Comparison of ENCODE assay signal across 15 mouse cellular contexts in the genomic region with DNA sequence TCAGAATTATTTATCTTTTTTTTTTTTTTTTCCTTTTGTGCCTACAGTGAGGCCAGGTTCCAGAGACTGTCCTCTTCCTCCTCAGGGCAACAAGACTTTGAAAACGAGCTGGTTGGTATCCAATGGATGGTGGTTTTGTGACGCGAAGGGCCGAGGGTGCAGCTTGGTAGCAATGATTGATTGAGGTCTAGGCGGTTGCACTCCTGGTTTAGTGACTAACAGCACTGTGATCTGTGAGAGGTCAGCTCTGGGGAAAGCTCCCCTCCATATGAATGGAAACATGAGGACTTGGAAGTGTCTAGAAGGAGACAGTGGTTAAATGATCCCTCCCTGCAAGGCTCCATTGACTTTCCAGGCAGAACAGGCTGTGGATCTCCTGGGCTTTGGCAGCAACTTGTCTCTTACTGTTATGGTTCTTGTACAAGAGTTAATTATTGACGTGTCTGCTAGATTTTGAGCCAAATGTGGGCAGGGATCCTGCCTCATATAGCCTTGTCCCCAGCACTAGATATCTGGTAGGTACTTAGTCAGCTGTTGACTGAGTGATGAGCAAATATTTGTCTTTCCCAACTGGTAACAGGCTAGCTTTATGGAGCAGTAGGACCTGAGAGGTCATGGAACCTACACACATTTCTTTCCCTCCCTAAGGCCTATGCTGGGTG. TPM values are rescaled to one million over a fixed set of nuclear protein-coding genes. Genes with fewer than 3 reads are reported as not detected.
DNase-seq lines count a peak whose midpoint lies in the region; ATAC-seq and TF ChIP-seq lines count a peak whose summit lies in the region.
"Had no signal": no experiment of that assay in that cellular context is flagged by ENCODE, and none has a peak within 500 bp of the region (broad histone marks: within the 10 kb centered on the region; RNA-seq: fewer than 3 reads in every experiment).

No protein-coding gene starts in this region.

- no peak overlapping the region for H3K4me3 ChIP-seq in intestine, embryonic 16.5 days (ENCODE audit: low read length)
- H3K4me3 ChIP-seq in liver, embryonic 15.5 days (replicated peaks), result no peak overlapping the region
- H3K4me3 ChIP-seq in stomach, embryonic 14.5 days (ENCODE audit: low read depth, low read length), result no peak overlapping the region
- no peak overlapping the region for H3K4me3 ChIP-seq in hindbrain, postnatal 0 days (ENCODE audit: low read length)
- H3K4me3 ChIP-seq: embryonic facial prominence, embryonic 12.5 days; forebrain, embryonic 10.5 days; midbrain, embryonic 12.5 days had no signal

- H3K36me3 ChIP-seq in intestine, embryonic 16.5 days (ENCODE audit: control insufficient read depth, insufficient read depth, low read length), result peaks cover 9% of the 10 kb centered on the region; the same call in 1 of the 2 replicates
- peaks cover 72% of the 10 kb centered on the region for H3K36me3 ChIP-seq in liver, embryonic 15.5 days (replicated peaks)
- H3K36me3 ChIP-seq in stomach, embryonic 14.5 days (ENCODE audit: control insufficient read depth, insufficient read depth, low read length), result peaks cover 22% of the 10 kb centered on the region; the same call in 1 of the 2 replicates
- H3K36me3 ChIP-seq in hindbrain, postnatal 0 days (ENCODE audit: insufficient read depth, low read length), result no peaks in the 10 kb centered on the region
- H3K36me3 ChIP-seq: forebrain, embryonic 10.5 days; midbrain, embryonic 12.5 days had no signal

- ATAC-seq in intestine, embryonic 16.5 days, result peak; percentile 92
- peak; percentile 77 for ATAC-seq in liver, embryonic 15.5 days (ENCODE audit: insufficient read depth)
- ATAC-seq in stomach, embryonic 14.5 days (ENCODE audit: insufficient number of reproducible peaks, insufficient read depth, low FRiP score, low read depth), result peak; percentile 91
- ATAC-seq in hindbrain, postnatal 0 days, result no peak

- H3K4me1 ChIP-seq in intestine, embryonic 16.5 days (ENCODE audit: control insufficient read depth, insufficient read depth, low read length), result 0 out of 2 replicates have a peak, but pooled peaks cover 6% of the 10 kb centered on the region
- H3K4me1 ChIP-seq in liver, embryonic 15.5 days (replicated peaks), result peaks cover 13% of the 10 kb centered on the region
- H3K4me1 ChIP-seq in stomach, embryonic 14.5 days (ENCODE audit: control insufficient read depth, insufficient read depth, low read length), result no peaks in the 10 kb centered on the region
- H3K4me1 ChIP-seq in hindbrain, postnatal 0 days (ENCODE audit: insufficient read depth, low read length), result no peaks in the 10 kb centered on the region
- H3K4me1 ChIP-seq: midbrain, embryonic 12.5 days had no signal

- WGBS in intestine, embryonic 16.5 days, result 47% methylated on average over 6 of the region's 6 CpGs
- 65% methylated on average over 6 of the region's 6 CpGs for WGBS in liver, embryonic 15.5 days (ENCODE audit: insufficient replicate concordance)
- WGBS in stomach, embryonic 14.5 days, result 41% methylated on average over 6 of the region's 6 CpGs
- 78% methylated on average over 6 of the region's 6 CpGs for WGBS in hindbrain, postnatal 0 days

- no peak overlapping the region for H3K9ac ChIP-seq in intestine, embryonic 16.5 days (ENCODE audit: low read depth, low read length)
- no peak overlapping the region for H3K9ac ChIP-seq in liver, embryonic 15.5 days
- H3K9ac ChIP-seq in stomach, embryonic 14.5 days (replicated peaks; ENCODE audit: low read depth, low read length), result no peak overlapping the region
- no peak overlapping the region for H3K9ac ChIP-seq in hindbrain, postnatal 0 days (replicated peaks; ENCODE audit: low read length)
- H3K9ac ChIP-seq: embryonic facial prominence, embryonic 12.5 days; hindbrain, embryonic 14.5 days; midbrain, embryonic 12.5 days had no signal

- DNase-seq in kidney, adult 8-10 months, result peak; percentile 48 to 79
- DNase-seq in kidney, postnatal 10 days, result no peak
- no peak for DNase-seq in frontal cortex, adult 2 months (ENCODE audit: extremely low spot score in 1 of 2, low spot score in 1 of 2)
- DNase-seq in hindbrain, postnatal 0 days (ENCODE audit: low spot score), result no peak
- DNase-seq in right cerebral cortex, adult 2 months (ENCODE audit: low spot score in 2 of 2), result no peak
- DNase-seq: cerebellum, postnatal 25 days; heart, adult 18-20 months had no signal

- TF ChIP-seq CTCF in hindbrain, postnatal 0 days (IDR thresholded peaks at IDR 0.05; ENCODE audit: low read depth), result no peak

- no peaks in the 10 kb centered on the region for H3K27me3 ChIP-seq in intestine, embryonic 16.5 days (replicated peaks; ENCODE audit: control insufficient read depth, insufficient read depth, low read length)
- H3K27me3 ChIP-seq in liver, embryonic 15.5 days, result no peaks in the 10 kb centered on the region
- no peaks in the 10 kb centered on the region for H3K27me3 ChIP-seq in stomach, embryonic 14.5 days (ENCODE audit: control insufficient read depth, insufficient read depth, low read length)
- H3K27me3 ChIP-seq in hindbrain, postnatal 0 days (ENCODE audit: insufficient read depth, low read length), result no peaks in the 10 kb centered on the region
- H3K27me3 ChIP-seq: embryonic facial prominence, embryonic 12.5 days; midbrain, embryonic 12.5 days had no signal

- H3K27ac ChIP-seq in intestine, embryonic 16.5 days (ENCODE audit: low read length), result peak overlapping the region; percentile 51
- 0 out of 2 replicates have a peak overlapping the region, but pooled peaks have one; percentile 9 for H3K27ac ChIP-seq in liver, embryonic 15.5 days (replicated peaks)
- H3K27ac ChIP-seq in stomach, embryonic 14.5 days (ENCODE audit: low read length), result peak overlapping the region; percentile 71
- H3K27ac ChIP-seq in hindbrain, postnatal 0 days, result no peak overlapping the region
- H3K27ac ChIP-seq: embryonic facial prominence, embryonic 12.5 days; forebrain, embryonic 10.5 days; hindbrain, embryonic 14.5 days; midbrain, embryonic 12.5 days had no signal

- H3K4me2 ChIP-seq in intestine, embryonic 16.5 days (ENCODE audit: low read depth, low read length), result no peak overlapping the region
- H3K4me2 ChIP-seq in liver, embryonic 15.5 days, result no peak overlapping the region
- no peak overlapping the region for H3K4me2 ChIP-seq in stomach, embryonic 14.5 days (replicated peaks; ENCODE audit: low read depth, low read length)
- no peak overlapping the region for H3K4me2 ChIP-seq in hindbrain, postnatal 0 days (ENCODE audit: low read depth, low read length)
- H3K4me2 ChIP-seq: embryonic facial prominence, embryonic 12.5 days; hindbrain, embryonic 14.5 days; midbrain, embryonic 12.5 days had no signal

- H3K9me3 ChIP-seq in intestine, embryonic 16.5 days (ENCODE audit: control insufficient read depth, low read length), result no peaks in the 10 kb centered on the region
- H3K9me3 ChIP-seq in liver, embryonic 15.5 days (replicated peaks), result no peaks in the 10 kb centered on the region
- no peaks in the 10 kb centered on the region for H3K9me3 ChIP-seq in stomach, embryonic 14.5 days (ENCODE audit: control insufficient read depth, low read depth, low read length)
- no peaks in the 10 kb centered on the region for H3K9me3 ChIP-seq in hindbrain, postnatal 0 days (ENCODE audit: low read length)
- H3K9me3 ChIP-seq: embryonic facial prominence, embryonic 12.5 days; forebrain, embryonic 10.5 days; midbrain, embryonic 12.5 days had no signal

RNA-seq across cellular contexts. Expression of gene Tmem63a, which starts 10.1 kb away (rescaled TPM):
- polyA plus RNA-seq in intestine, embryonic 16.5 days (2015; fragmentation: Nextera tagmentation; extraction: Ambion mirVana), result 14.9 and 16.2 TPM in 2 replicates
- polyA plus RNA-seq in liver, embryonic 15.5 days (2015; fragmentation: Nextera tagmentation; extraction: Ambion mirVana), result 8.0 and 9.3 TPM in 2 replicates
- polyA plus RNA-seq in stomach, embryonic 14.5 days (2014; fragmentation: Nextera tagmentation; extraction: Ambion mirVana), result 14.8 and 17.9 TPM in 2 replicates
- polyA plus RNA-seq in frontal cortex, adult 2 months (2012; rRNA removed), result 29.6 and 30.2 TPM in 2 replicates
- total RNA-seq in hindbrain, postnatal 0 days (2014; rRNA removed), result 2.9 and 5.4 TPM in 2 replicates
- 2.5 and 3.0 TPM in 2 replicates for polyA plus RNA-seq in hindbrain, postnatal 0 days (2015; fragmentation: Nextera tagmentation; extraction: Ambion mirVana)

RNA-seq across cellular contexts. Expression of gene Lefty1, which starts 17.4 kb away (rescaled TPM):
- 1.8 and 2.0 TPM in 2 replicates for polyA plus RNA-seq in intestine, embryonic 16.5 days (2015; fragmentation: Nextera tagmentation; extraction: Ambion mirVana)
- polyA plus RNA-seq in liver, embryonic 15.5 days (2015; fragmentation: Nextera tagmentation; extraction: Ambion mirVana), result 4.8 and 5.2 TPM in 2 replicates
- 1.8 and 3.6 TPM in 2 replicates for polyA plus RNA-seq in stomach, embryonic 14.5 days (2014; fragmentation: Nextera tagmentation; extraction: Ambion mirVana)
- 1.8 and 4.3 TPM in 2 replicates for polyA plus RNA-seq in frontal cortex, adult 2 months (2012; rRNA removed)
- total RNA-seq in hindbrain, postnatal 0 days (2014; rRNA removed), result not detected in 2 replicates
- 0.29 and 0.42 TPM in 2 replicates for polyA plus RNA-seq in hindbrain, postnatal 0 days (2015; fragmentation: Nextera tagmentation; extraction: Ambion mirVana)

RNA-seq across cellular contexts. Expression of gene Pycr2, which starts 48.1 kb away (rescaled TPM):
- 63.8 and 73.2 TPM in 2 replicates for polyA plus RNA-seq in intestine, embryonic 16.5 days (2015; fragmentation: Nextera tagmentation; extraction: Ambion mirVana)
- 93.6 and 108 TPM in 2 replicates for polyA plus RNA-seq in liver, embryonic 15.5 days (2015; fragmentation: Nextera tagmentation; extraction: Ambion mirVana)
- polyA plus RNA-seq in stomach, embryonic 14.5 days (2014; fragmentation: Nextera tagmentation; extraction: Ambion mirVana), result 86.0 and 92.3 TPM in 2 replicates
- 35.6 and 39.2 TPM in 2 replicates for polyA plus RNA-seq in frontal cortex, adult 2 months (2012; rRNA removed)
- total RNA-seq in hindbrain, postnatal 0 days (2014; rRNA removed), result 70.2 and 76.1 TPM in 2 replicates
- 63.4 and 64.7 TPM in 2 replicates for polyA plus RNA-seq in hindbrain, postnatal 0 days (2015; fragmentation: Nextera tagmentation; extraction: Ambion mirVana)

RNA-seq across cellular contexts. Expression of gene Lefty2, which starts 59.3 kb away (rescaled TPM):
- polyA plus RNA-seq in intestine, embryonic 16.5 days (2015; fragmentation: Nextera tagmentation; extraction: Ambion mirVana), result 0.05 TPM in 1 of 2 replicates, not detected in the other
- not detected in 2 replicates for polyA plus RNA-seq in liver, embryonic 15.5 days (2015; fragmentation: Nextera tagmentation; extraction: Ambion mirVana)
- polyA plus RNA-seq in stomach, embryonic 14.5 days (2014; fragmentation: Nextera tagmentation; extraction: Ambion mirVana), result 0.14 TPM in 1 of 2 replicates, not detected in the other
- polyA plus RNA-seq in frontal cortex, adult 2 months (2012; rRNA removed), result 0.69 and 1.8 TPM in 2 replicates
- 11.3 and 15.3 TPM in 2 replicates for total RNA-seq in hindbrain, postnatal 0 days (2014; rRNA removed)
- polyA plus RNA-seq in hindbrain, postnatal 0 days (2015; fragmentation: Nextera tagmentation; extraction: Ambion mirVana), result 6.8 and 7.1 TPM in 2 replicates
- total RNA-seq: heart, adult 18-20 months had no signal
- polyA plus RNA-seq: C2C12; forebrain, embryonic 10.5 days; midbrain, embryonic 12.5 days had no signal

Comparison
In these comparisons a context has a peak if more than half of its experiments do, and no peak if none do; other contexts are left out.
1. DNase-seq: peak in kidney, adult 8-10 months (2 of 2); none in kidney, postnatal 10 days (single experiment), frontal cortex, adult 2 months (0 of 2), hindbrain, postnatal 0 days (single experiment) and right cerebral cortex, adult 2 months (0 of 2).